Mouse (Mus musculus): ENCODE data around the gene Hist1h1c.

Hist1h1c gene

DNA sequence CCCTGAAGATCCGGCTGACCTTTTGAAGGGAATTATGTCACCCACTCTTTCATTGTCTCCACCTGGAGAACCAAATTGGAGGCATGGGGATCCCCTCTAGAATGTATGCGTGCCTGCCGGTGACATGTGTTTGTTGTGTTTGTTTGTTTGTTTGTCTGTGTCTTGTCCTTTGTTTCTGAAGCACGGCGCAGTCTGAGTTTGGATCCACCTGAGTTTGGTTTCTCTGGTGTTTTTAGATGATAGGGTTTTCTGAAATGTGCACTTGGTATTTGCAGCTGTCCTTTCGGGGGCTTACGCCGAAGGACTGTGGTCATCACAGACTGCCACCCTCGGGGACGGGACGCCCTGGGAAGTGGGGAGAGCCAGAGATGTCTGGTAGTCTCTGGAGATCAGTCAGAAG is 21.4 kb upstream of the Hist1h1c start:
- peak; percentile 84 for DNase-seq

GRCm38 (mm10) chr13:23717593-23718245 is 20.9 kb upstream of the Hist1h1c start:
- DNase-seq, result peak; percentile 86

DNA sequence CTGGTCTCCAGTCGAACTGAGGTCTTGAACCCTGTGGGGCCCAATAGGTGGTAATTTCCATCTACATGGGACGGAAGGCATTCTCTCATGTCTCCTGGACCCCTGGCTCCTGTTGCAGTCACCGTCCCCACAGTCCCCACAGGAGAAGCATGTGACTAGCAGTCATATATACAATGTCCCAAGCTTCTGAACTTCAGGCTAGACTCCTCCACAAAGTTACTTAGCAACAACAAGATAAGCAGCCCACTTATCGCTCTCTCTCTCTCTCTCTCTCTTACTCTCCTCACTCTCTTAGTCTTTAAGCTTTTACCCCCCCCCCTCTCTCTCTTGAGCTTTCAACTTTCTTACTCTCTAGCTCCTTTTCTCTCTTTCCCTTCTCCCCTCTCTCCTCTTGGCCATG is 14.4 kb upstream of the Hist1h1c start:
- DNase-seq, result no peak

GRCm38 (mm10) chr13:23725213-23725612 is 13.4 kb upstream of the Hist1h1c start:
- peak; percentile 50 for DNase-seq

GRCm38 (mm10) chr13:23728472-23729191 is 10.0 kb upstream of the Hist1h1c start:
- peak; percentile 91 for DNase-seq

DNA sequence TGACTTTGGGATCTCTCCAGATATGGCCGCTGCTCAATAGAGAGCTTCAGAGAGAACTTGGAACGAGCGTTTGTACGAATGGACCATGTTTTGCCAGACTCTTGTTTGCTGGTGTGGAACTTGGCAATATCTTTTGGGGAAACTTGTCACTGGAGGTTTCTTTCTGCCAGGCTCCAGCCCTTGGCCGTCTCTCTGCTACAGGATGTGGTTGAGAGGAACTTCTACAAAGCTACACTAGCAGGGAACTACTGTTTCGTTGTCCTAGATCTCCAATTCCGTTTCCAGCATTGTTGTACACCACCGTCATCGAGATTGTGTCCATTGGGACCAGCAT is 9.4 kb upstream of the Hist1h1c start:
- DNase-seq, result peak; percentile 96

DNA sequence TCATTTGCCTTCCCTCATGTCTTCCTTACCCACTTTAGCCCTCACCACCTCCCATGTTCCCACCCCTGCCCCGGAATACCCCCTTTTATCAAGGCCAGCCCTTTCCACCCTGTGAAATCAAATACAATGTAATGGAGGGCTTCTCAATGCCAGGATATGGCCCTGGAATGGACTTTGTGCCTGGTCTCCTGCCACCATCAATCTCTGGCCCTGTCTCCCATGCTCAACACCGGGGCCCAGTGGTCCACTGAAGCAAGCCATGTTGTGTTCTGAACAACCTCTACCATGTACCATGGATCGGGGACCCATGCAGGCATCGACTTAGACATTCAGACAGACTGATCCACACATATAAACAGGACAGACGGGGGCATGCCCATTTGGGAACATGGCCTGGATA is 8.9 kb upstream of the Hist1h1c start:
- peak; percentile 87 for DNase-seq

DNA sequence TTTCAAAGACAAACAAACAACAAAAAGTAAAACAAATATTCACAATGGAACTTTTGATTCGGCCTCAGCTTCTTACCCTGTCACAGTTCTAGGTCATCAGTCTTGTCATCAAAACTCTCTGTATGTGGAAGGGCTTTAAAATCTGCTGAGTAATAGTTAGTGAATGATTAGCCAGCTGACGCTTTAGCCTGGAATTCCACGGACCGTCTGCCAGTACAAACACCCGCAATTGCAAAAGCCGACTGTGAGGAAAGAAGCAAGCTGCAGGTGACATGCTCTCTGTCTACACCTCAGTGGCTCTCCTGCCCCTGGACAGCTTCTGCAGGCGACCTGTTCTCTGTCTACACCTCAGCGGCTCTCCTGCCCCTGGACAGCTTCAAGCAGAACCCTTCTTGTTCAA is 8.1 kb upstream of the Hist1h1c start:
- peak; percentile 93 for DNase-seq

DNA sequence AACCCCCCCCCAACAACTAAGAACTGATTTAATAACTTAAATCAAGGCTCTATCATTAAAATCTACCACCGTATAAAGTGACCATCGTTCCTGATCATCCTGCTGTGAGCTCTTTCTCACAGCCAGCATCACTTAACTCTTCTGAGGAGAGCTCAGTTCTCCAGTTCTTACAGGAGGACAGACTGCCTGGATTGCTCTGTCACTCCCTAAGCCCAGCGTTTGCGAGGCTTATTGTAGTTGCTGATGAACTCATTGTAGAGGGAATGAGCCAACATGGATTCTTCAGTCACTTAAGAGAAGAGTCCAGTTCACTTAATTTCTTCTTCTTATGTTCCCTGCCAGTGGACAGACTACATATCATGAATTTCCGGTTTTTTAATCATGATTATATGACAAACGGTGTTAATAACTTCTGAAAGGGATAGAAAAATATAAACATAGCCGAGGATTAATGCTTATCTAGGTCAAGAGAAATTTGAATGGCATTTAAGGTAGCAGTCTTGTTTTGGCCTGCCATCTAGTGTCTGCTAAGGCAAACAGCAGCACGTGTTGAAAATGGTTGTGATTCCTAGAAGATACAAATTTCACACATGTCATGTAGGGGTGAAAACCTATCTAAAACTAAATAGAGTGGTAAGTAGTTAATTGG is 6.3 kb upstream of the Hist1h1c start:
- DNase-seq, result peak; percentile 81

DNA sequence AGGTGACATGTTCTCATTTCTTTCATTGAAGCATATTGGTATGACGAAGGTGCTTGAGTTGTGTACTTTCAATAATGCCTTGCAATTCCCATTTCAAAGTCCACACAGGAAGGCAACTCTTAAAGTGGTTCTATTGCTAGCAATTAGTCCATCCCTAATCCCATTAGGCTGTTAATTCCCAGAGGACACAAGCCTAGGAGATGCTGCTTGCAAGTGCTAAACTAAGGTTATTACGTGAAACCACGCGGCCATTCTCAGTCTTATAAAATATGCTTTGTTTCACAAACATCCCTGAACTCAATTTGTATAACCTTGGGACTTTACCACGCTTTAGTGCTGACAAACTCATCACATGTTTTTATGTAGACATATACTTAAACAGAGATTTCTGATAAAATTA is 1.5 kb upstream of the Hist1h1c start:
- DNase-seq, result peak; percentile 62

DNA sequence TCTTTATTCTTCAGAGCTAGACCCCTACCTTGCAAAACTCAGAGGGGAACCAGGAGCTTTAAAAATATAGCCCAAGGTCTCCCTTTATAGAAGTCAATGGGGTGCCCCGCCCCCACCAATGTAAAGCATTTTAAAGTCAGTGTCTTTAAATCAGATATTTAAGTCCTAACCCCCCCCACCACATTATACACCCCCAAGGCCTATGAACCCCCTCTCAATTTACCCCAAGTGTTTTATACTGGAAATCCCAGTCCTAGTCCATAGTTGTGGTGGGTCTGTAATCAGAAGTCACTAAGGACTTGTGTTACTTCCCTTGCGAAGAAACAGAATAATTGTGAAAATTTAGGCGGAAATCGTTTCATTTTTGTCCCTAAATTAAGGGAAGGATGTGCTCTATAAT is 567 bp upstream of the Hist1h1c start:
- peak; percentile 87 for DNase-seq

GRCm38 (mm10) chr13:23739069-23739921 is 687 bp downstream of the Hist1h1c start:
- DNase-seq, result peak; percentile 100

DNA sequence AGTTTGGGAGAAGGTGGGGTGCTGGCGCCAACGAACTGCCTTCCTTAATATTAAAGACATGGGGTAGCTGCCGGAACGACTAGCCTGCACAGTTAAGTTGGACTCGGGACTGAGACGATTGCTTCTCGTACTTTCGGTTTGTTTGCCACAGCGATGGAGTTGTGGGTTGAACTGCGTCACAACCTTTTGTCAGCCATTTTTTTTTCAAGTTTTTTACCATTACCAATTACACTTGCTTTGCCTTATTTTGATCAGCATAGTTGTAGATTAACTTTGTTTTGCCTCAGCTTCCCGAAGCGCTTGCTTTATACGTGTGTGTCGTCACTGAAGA is 1.3 kb downstream of the Hist1h1c start:
- DNase-seq, result no peak

DNA sequence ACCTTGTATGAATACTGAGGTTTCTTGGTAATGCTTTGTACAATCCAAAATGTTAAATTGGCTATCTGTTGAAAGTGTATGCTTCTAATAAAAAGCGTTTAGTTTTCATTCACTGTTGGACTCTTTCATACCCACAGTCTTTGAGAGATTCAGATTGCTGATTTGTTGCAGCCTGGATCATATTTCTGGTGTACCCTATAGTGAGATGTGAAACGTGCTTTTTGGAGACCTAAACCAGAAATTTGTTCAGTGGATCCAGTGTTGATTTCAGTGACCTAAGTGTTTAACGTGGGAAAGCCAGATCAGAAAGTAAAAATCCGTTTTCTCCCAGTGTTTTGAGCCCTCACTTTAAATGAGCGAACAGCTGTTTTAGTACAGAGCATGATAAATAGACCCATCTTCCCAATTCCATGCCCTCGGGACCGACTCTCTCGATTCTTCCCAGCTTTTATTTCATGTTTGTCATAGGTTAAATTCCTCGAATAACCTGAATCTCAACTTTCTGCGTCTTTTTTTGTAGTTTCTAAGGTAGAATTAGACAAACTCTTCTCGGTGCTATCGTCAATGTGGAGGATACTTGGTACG is 1.7 kb downstream of the Hist1h1c start:
- DNase-seq, result peak; percentile 52

- peak; percentile 25 for DNase-seq
These were observed 2.3 kb downstream of the Hist1h1c start for GRCm38 (mm10) chr13:23740910-23741309.

DNA sequence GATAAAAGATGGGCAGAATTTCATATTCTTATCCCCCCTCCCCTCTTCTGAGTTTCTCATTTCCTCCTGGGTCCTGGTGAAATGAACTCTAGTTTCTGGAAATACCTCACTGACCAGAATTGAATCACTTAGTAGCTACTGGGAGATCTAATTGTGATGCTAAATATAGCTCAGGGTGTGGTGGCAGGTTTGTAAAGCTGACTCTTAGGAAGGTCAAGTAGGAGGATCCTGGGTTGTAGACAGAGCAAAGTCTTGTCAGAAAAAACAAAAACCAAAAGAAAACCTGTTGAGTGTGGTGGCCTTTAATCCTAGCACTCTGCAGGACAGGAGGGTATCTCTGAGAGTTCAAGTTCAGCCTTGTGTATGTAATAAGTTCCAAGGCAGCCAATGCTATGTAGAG is 3.4 kb downstream of the Hist1h1c start:
- DNase-seq, result peak; percentile 40

GRCm38 (mm10) chr13:23743215-23743614 is 4.6 kb downstream of the Hist1h1c start:
- no peak for DNase-seq

- DNase-seq, result no peak
These were observed 5.4 kb downstream of the Hist1h1c start for GRCm38 (mm10) chr13:23743963-23744362.

- DNase-seq, result no peak
These were observed 6.1 kb downstream of the Hist1h1c start for GRCm38 (mm10) chr13:23744421-23745380.

DNA sequence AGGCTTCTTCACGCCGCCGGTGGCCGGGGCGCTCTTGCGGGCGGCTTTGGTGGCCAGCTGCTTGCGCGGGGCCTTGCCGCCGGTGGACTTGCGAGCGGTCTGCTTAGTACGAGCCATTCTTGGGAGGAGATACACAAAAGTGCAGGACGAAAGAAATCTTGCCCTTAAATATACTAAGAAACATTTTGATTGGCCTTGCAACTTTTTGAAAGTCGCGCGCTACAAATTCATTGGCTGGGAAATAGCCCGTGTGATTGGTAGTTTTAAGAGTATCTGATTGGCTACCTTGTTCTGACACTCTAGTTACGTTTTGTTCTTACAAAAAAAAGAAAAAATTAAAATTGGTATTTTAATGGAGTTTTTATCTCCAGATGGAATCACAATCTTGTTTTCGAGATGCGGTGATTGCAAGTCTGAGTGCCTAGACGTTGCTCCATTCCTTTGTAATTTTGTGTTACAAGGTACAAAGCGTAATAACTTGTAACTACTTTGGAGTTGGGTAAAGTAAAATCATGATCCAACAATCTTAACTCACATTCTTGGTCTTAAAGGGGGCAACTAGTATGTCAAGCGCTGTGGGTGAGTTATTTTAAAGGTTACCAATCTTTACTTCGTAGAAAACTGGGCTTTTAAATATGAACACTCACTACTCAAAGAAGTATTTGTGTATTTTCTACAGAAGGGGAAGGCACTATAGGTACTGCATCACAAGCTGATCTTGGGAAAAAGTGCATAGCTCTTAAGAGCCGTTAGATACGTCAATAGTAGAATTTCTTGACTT is 7.0 kb downstream of the Hist1h1c start, which contains the start of gene Hist1h3c:
Gene Hist1h3c (minus strand): TSS at position 222 of the 781 bp plus-strand sequence.
- DNase-seq, result peak; percentile 98
